Mouse (Mus musculus) liver, postnatal 0 days (tissue): Measurements from ENCODE around the gene Rpl5.

Experiments
- CTCF ChIP-seq: sonication (generic); IDR thresholded peaks from 2 replicates; pipeline ENCODE4 v1.5.1; 2016; ENCODE audit warnings: antibody characterized with exemption, low read depth
- EP300 ChIP-seq: IDR thresholded peaks from 2 replicates; pipeline ENCODE4 v1.6.1; 2016; ENCODE audit warnings: antibody characterized with exemption, low read depth, mild to moderate bottlenecking

DNA sequence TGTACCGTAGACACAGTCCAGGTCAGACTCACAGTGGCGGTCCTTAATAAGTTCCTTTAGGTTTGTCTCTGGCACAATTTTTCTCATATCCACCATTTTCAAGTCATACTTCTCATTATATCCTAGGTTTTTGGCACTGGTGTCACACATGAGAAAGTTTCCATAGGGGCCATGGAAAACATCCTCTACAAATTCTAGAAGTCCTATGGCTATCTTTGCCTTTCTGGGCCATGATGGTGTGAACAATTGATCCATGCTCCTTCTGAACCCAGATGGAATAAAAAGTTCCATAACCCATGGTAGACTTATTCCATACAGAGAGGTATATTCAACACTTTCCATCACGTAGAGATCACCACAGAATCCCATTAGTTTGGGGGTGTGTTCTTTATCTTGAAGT is 9.4 kb downstream of the Rpl5 start:
- TF ChIP-seq EP300 = no peak
- no peak for TF ChIP-seq CTCF
